Mouse (Mus musculus): ENCODE measurements around the gene Pdk4. TPM values are rescaled to one million over a fixed set of nuclear protein-coding genes. Genes with fewer than 3 reads are reported as not detected.

Pdk4 gene
- polyA plus RNA-seq (2014; fragmentation: Nextera tagmentation; extraction: Ambion mirVana), result 1.5 and 2.0 TPM in 2 replicates

DNA sequence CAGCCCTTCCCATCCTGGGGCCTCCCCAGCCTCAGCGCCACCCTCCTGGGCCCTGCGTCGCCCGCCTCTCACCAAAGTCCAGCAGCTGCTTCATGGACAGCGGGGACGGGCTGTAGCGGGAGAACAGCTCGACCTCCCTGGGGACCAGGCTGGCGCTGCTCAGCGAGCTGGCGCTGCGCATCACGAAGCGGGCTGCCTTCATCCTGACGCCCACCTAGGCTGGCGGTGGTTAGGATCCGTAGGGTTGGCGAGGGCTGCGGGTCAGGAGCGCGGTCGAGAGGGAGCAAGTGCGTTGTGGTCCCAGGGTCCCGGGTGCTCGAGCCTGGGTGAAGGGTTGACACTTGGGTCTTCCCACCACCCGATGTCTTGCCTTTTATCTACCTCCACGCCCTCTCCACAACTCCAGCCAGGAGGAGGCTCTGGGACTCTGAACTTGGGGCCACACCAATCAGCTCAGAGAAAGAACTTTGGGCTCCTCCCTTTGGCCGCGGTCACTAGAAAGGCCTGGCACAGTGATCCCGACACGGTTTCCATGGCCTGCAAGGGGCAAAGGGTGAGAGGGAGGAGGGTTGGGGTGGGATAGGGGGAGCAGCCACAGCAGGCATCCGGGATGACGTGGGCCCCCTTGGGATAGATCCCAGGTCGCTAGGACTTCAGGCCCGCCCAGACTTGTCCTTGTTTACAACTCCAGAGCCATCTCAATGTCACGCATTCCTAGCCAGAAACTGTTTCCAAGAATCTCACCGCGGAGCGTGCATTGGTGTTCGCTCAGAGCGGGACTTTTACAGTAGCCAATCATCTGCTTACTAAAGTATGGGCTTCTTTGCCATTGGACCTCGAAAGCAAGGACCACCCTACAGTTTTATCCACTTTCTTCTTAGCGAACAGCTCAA, at the start of gene Pdk4:
TSS of gene Pdk4 (minus strand) at position 349 of the 893 bp plus-strand sequence.
- DNase-seq (ENCODE audit: low spot score) (peak; percentile 81), ATAC-seq (replicated peaks; ENCODE audit: low FRiP score, low TSS enrichment, low read depth) (peak; percentile 90)
- H3K4me1 ChIP-seq (replicated peaks; ENCODE audit: control insufficient read depth, insufficient read depth, low read length), result no peaks in the 10 kb centered on the region
- H3K27me3 ChIP-seq (replicated peaks; ENCODE audit: control insufficient read depth, insufficient read depth, low read length), result no peaks in the 10 kb centered on the region
- no peak within 1 kb of the TSS for H3K27ac ChIP-seq (ENCODE audit: low read depth)
- H3K36me3 ChIP-seq (ENCODE audit: control insufficient read depth, insufficient read depth, low read length), result no peaks in the 10 kb centered on the region
- H3K9me3 ChIP-seq (ENCODE audit: control insufficient read depth, low read length), result no peaks in the 10 kb centered on the region
- peak within 1 kb of the TSS; percentile 38 for H3K9ac ChIP-seq (ENCODE audit: low read length)
- peak within 1 kb of the TSS; percentile 97 for H3K4me2 ChIP-seq (ENCODE audit: low read length)
- peak within 1 kb of the TSS; percentile 55 for H3K4me3 ChIP-seq (ENCODE audit: low read depth, low read length)
- WGBS, result under 1% methylated on average over 35 of the region's 43 CpGs

- Histone ChIP-seq H3K9ac (ENCODE audit: low read length) (no peak overlapping the region), H3K36me3 (ENCODE audit: control insufficient read depth, insufficient read depth, low read length) (no peaks in the 10 kb centered on the region), H3K9me3 (ENCODE audit: control insufficient read depth, low read length) (no peaks in the 10 kb centered on the region), H3K27me3 (replicated peaks; ENCODE audit: control insufficient read depth, insufficient read depth, low read length) (no peaks in the 10 kb centered on the region), H3K4me3 (ENCODE audit: low read depth, low read length) (no peak overlapping the region), H3K4me1 (replicated peaks; ENCODE audit: control insufficient read depth, insufficient read depth, low read length) (no peaks in the 10 kb centered on the region), H3K27ac (ENCODE audit: low read depth) (no peak overlapping the region), H3K4me2 (ENCODE audit: low read length) (no peak overlapping the region)
- 65% methylated on average over 2 of the region's 2 CpGs for WGBS
- no peak for DNase-seq (ENCODE audit: low spot score)
- ATAC-seq (replicated peaks; ENCODE audit: low FRiP score, low TSS enrichment, low read depth), result no peak
Observed at GRCm38 (mm10) chr6:5537855-5538365, 41.8 kb upstream of the Pdk4 start.

DNA sequence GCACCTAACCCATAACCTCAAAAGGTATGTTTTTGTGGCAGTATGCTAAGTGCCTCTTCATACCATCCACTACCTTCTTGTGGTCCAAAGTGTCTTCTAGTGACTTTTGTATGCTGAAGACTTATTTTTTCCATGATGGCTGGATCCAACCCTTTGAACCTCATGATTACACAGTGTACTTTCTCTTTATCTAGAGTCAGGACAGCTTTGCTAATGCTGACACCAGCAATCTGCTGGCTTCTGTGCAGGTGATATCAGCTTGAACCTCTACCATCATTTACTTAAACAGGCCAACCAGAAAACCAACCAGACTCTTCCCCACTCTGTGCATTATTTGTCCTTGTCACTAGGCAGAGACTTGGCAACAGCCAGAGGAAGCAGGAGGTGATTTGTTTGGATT, 39.6 kb upstream of the Pdk4 start:
- no peaks in the 10 kb centered on the region for H3K36me3 ChIP-seq (ENCODE audit: control insufficient read depth, insufficient read depth, low read length)
- no peak overlapping the region for H3K27ac ChIP-seq (ENCODE audit: low read depth)
- H3K27me3 ChIP-seq (replicated peaks; ENCODE audit: control insufficient read depth, insufficient read depth, low read length), result no peaks in the 10 kb centered on the region
- H3K4me1 ChIP-seq (replicated peaks; ENCODE audit: control insufficient read depth, insufficient read depth, low read length), result no peaks in the 10 kb centered on the region
- ATAC-seq (replicated peaks; ENCODE audit: low FRiP score, low TSS enrichment, low read depth), result no peak
- H3K4me3 ChIP-seq (ENCODE audit: low read depth, low read length), result no peak overlapping the region
- no peaks in the 10 kb centered on the region for H3K9me3 ChIP-seq (ENCODE audit: control insufficient read depth, low read length)
- no peak for DNase-seq (ENCODE audit: low spot score)
- H3K9ac ChIP-seq (ENCODE audit: low read length), result no peak overlapping the region
- no peak overlapping the region for H3K4me2 ChIP-seq (ENCODE audit: low read length)

- no peak overlapping the region for H3K4me2 ChIP-seq (ENCODE audit: low read length)
- no peak overlapping the region for H3K27ac ChIP-seq (ENCODE audit: low read depth)
- no peaks in the 10 kb centered on the region for H3K9me3 ChIP-seq (ENCODE audit: control insufficient read depth, low read length)
- no peak overlapping the region for H3K9ac ChIP-seq (ENCODE audit: low read length)
- DNase-seq (ENCODE audit: low spot score) (no peak), ATAC-seq (replicated peaks; ENCODE audit: low FRiP score, low TSS enrichment, low read depth) (no peak)
- 80% methylated on average over 5 of the region's 5 CpGs for WGBS
- no peaks in the 10 kb centered on the region for H3K27me3 ChIP-seq (replicated peaks; ENCODE audit: control insufficient read depth, insufficient read depth, low read length)
- H3K36me3 ChIP-seq (ENCODE audit: control insufficient read depth, insufficient read depth, low read length), result no peaks in the 10 kb centered on the region
- no peak overlapping the region for H3K4me3 ChIP-seq (ENCODE audit: low read depth, low read length)
- no peaks in the 10 kb centered on the region for H3K4me1 ChIP-seq (replicated peaks; ENCODE audit: control insufficient read depth, insufficient read depth, low read length)
Observed at GRCm38 (mm10) chr6:5517091-5517490, 21.0 kb upstream of the Pdk4 start.

- Histone ChIP-seq H3K4me2 (ENCODE audit: low read length) (no peak overlapping the region), H3K36me3 (ENCODE audit: control insufficient read depth, insufficient read depth, low read length) (no peaks in the 10 kb centered on the region), H3K27ac (ENCODE audit: low read depth) (peak overlapping the region; percentile 9; the same call in 1 of the 2 replicates), H3K9ac (ENCODE audit: low read length) (no peak overlapping the region), H3K4me1 (replicated peaks; ENCODE audit: control insufficient read depth, insufficient read depth, low read length) (peaks cover 10% of the 10 kb centered on the region), H3K9me3 (ENCODE audit: control insufficient read depth, low read length) (no peaks in the 10 kb centered on the region), H3K4me3 (ENCODE audit: low read depth, low read length) (no peak overlapping the region), H3K27me3 (replicated peaks; ENCODE audit: control insufficient read depth, insufficient read depth, low read length) (no peaks in the 10 kb centered on the region)
- ATAC-seq (replicated peaks; ENCODE audit: low FRiP score, low TSS enrichment, low read depth) (peak; percentile 94), DNase-seq (ENCODE audit: low spot score) (peak; percentile 55)
- 21% methylated on average over 5 of the region's 5 CpGs for WGBS
Observed at GRCm38 (mm10) chr6:5509757-5510156, 13.6 kb upstream of the Pdk4 start.

DNA sequence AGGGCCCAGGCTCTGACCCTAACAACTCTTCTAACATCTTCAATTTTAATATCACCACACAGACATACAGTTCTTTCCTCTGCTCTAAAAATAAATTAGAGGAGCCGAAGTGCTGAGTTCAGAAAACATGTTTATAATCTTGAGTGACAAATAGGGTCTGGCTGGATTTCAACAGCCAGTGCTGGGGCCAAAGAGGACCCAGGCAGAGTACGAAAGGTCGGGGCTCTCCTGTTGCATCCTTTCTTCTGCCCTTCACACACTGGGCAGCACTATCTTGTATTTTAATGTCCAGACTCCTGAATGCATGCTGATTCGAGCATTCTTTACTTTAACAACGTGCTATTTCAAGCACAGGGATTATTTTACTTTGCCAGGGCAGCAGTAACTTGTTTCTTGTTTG, 13.2 kb upstream of the Pdk4 start:
- DNase-seq (ENCODE audit: low spot score), result no peak
- 0 out of 2 replicates have a peak, but pooled peaks have one; percentile 47 for ATAC-seq (replicated peaks; ENCODE audit: low FRiP score, low TSS enrichment, low read depth)
- H3K4me1 ChIP-seq (replicated peaks; ENCODE audit: control insufficient read depth, insufficient read depth, low read length), result peaks cover 10% of the 10 kb centered on the region
- no peak overlapping the region for H3K9ac ChIP-seq (ENCODE audit: low read length)
- 21% methylated on average over 5 of the region's 5 CpGs for WGBS
- no peaks in the 10 kb centered on the region for H3K27me3 ChIP-seq (replicated peaks; ENCODE audit: control insufficient read depth, insufficient read depth, low read length)
- no peak overlapping the region for H3K4me3 ChIP-seq (ENCODE audit: low read depth, low read length)
- no peaks in the 10 kb centered on the region for H3K9me3 ChIP-seq (ENCODE audit: control insufficient read depth, low read length)
- H3K4me2 ChIP-seq (ENCODE audit: low read length), result no peak overlapping the region
- no peaks in the 10 kb centered on the region for H3K36me3 ChIP-seq (ENCODE audit: control insufficient read depth, insufficient read depth, low read length)
- H3K27ac ChIP-seq (ENCODE audit: low read depth), result peak overlapping the region; percentile 9; the same call in 1 of the 2 replicates

DNA sequence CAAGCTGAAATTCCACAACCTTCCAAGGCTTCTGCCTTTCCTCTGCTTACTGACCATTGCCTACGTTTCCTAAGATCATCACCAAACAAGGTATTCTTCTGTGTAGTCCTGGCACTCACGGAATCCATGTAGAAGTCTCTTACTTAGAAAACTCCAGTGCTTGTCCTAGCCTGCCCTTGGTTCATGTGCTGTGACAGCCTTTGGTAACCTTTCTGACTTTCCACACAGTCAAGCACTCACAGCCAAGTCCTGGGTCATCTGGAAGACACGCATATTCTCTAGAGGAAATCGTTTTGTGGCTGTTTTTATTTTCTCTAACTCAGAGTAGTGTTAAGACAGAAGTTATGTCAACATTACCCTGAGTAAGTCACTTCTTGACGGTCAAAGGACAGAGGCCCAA, 11.7 kb upstream of the Pdk4 start:
- H3K4me1 ChIP-seq (replicated peaks; ENCODE audit: control insufficient read depth, insufficient read depth, low read length), result peaks cover 10% of the 10 kb centered on the region
- H3K27me3 ChIP-seq (replicated peaks; ENCODE audit: control insufficient read depth, insufficient read depth, low read length), result no peaks in the 10 kb centered on the region
- ATAC-seq (replicated peaks; ENCODE audit: low FRiP score, low TSS enrichment, low read depth) (no peak), DNase-seq (ENCODE audit: low spot score) (no peak)
- no peaks in the 10 kb centered on the region for H3K9me3 ChIP-seq (ENCODE audit: control insufficient read depth, low read length)
- WGBS, result 83% methylated on average over 5 of the region's 5 CpGs
- H3K4me2 ChIP-seq (ENCODE audit: low read length), result no peak overlapping the region
- H3K9ac ChIP-seq (ENCODE audit: low read length), result no peak overlapping the region
- H3K4me3 ChIP-seq (ENCODE audit: low read depth, low read length), result no peak overlapping the region
- no peak overlapping the region for H3K27ac ChIP-seq (ENCODE audit: low read depth)
- no peaks in the 10 kb centered on the region for H3K36me3 ChIP-seq (ENCODE audit: control insufficient read depth, insufficient read depth, low read length)

DNA sequence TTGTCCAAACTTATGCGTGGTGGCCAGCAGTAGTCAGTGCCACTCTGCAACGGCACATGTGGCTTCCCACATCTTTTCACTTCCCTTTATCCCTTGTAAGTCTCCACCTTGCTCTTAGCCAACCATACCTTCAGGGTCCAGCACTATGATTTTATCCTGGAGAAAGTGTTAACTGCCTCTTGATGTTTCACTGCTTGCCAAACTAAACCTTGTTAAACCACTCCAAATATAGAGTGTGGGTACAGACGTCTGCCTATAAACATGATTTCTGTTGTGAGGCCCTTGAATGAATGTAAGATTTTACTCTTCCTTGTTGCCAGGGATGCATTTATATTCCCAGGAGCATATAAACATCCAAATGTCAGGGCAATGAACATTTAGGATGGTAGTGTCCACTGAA, 10.2 kb upstream of the Pdk4 start:
- Histone ChIP-seq H3K4me3 (ENCODE audit: low read depth, low read length) (no peak overlapping the region), H3K4me1 (replicated peaks; ENCODE audit: control insufficient read depth, insufficient read depth, low read length) (peaks cover 10% of the 10 kb centered on the region), H3K27ac (ENCODE audit: low read depth) (no peak overlapping the region), H3K9ac (ENCODE audit: low read length) (no peak overlapping the region), H3K36me3 (ENCODE audit: control insufficient read depth, insufficient read depth, low read length) (no peaks in the 10 kb centered on the region), H3K27me3 (replicated peaks; ENCODE audit: control insufficient read depth, insufficient read depth, low read length) (no peaks in the 10 kb centered on the region), H3K9me3 (ENCODE audit: control insufficient read depth, low read length) (no peaks in the 10 kb centered on the region), H3K4me2 (ENCODE audit: low read length) (no peak overlapping the region)
- DNase-seq (ENCODE audit: low spot score) (no peak), ATAC-seq (replicated peaks; ENCODE audit: low FRiP score, low TSS enrichment, low read depth) (no peak)
- 84% methylated on average over 3 of the region's 3 CpGs for WGBS

DNA sequence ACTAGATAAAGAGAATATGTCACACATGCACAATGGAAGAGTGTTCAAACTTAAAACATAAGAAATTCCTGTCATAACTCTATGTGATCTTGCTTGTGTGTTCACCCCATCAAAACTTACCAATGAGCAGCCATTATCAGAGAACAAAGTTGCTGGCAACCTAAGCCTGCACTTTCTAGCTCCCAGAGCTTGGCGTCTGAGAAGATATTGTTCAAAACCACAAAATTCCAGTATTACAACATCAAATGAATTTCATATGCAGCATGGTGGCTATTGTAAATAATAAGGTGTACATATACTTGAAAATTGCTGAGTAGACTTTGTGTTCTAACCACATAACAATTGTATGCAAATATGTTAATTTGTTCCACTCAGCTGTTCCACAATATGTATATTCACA, 6.7 kb upstream of the Pdk4 start:
- no peaks in the 10 kb centered on the region for H3K4me1 ChIP-seq (replicated peaks; ENCODE audit: control insufficient read depth, insufficient read depth, low read length)
- H3K27me3 ChIP-seq (replicated peaks; ENCODE audit: control insufficient read depth, insufficient read depth, low read length), result no peaks in the 10 kb centered on the region
- no peak overlapping the region for H3K4me3 ChIP-seq (ENCODE audit: low read depth, low read length)
- H3K4me2 ChIP-seq (ENCODE audit: low read length), result no peak overlapping the region
- no peaks in the 10 kb centered on the region for H3K9me3 ChIP-seq (ENCODE audit: control insufficient read depth, low read length)
- H3K36me3 ChIP-seq (ENCODE audit: control insufficient read depth, insufficient read depth, low read length), result no peaks in the 10 kb centered on the region
- 90% methylated on average over 1 of the region's 1 CpGs for WGBS
- ATAC-seq (replicated peaks; ENCODE audit: low FRiP score, low TSS enrichment, low read depth), result no peak
- no peak overlapping the region for H3K27ac ChIP-seq (ENCODE audit: low read depth)
- DNase-seq (ENCODE audit: low spot score), result no peak
- H3K9ac ChIP-seq (ENCODE audit: low read length), result no peak overlapping the region
